Mouse (Mus musculus) kidney, adult 11 months (tissue): ENCODE results near the gene Fam222a.

ENCODE experiments used
- DNase-seq: peaks from one replicate; pipeline ENCODE4 v3.0.0; 2022

Gene Fam222a

GRCm38 (mm10) chr5:114614863-114615262 is 47.0 kb downstream of the Fam222a start:
- DNase-seq: no peak

GRCm38 (mm10) chr5:114616336-114617061 is 48.7 kb downstream of the Fam222a start:
- no peak for DNase-seq

GRCm38 (mm10) chr5:114617809-114618208 is 50.0 kb downstream of the Fam222a start:
- no peak for DNase-seq

GRCm38 (mm10) chr5:114618851-114619250 is 51.0 kb downstream of the Fam222a start:
- peak; percentile 63 for DNase-seq

- no peak for DNase-seq
Measured at GRCm38 (mm10) chr5:114620305-114620704, 52.5 kb downstream of the Fam222a start.

GRCm38 (mm10) chr5:114625590-114625989 is 57.8 kb downstream of the Fam222a start:
- DNase-seq: no peak

GRCm38 (mm10) chr5:114631336-114631735 is 63.5 kb downstream of the Fam222a start:
- no peak for DNase-seq

GRCm38 (mm10) chr5:114636091-114636490 is 68.3 kb downstream of the Fam222a start:
- DNase-seq: no peak

GRCm38 (mm10) chr5:114638769-114639644 is 71.2 kb downstream of the Fam222a start:
- peak; percentile 81 for DNase-seq

- no peak for DNase-seq
Measured at GRCm38 (mm10) chr5:114639645-114639957, 71.8 kb downstream of the Fam222a start.

GRCm38 (mm10) chr5:114640809-114641208 is 73.0 kb downstream of the Fam222a start:
- no peak for DNase-seq

GRCm38 (mm10) chr5:114644918-114645317 is 77.1 kb downstream of the Fam222a start:
- no peak for DNase-seq

- no peak for DNase-seq
Measured at GRCm38 (mm10) chr5:114645916-114646315, 78.1 kb downstream of the Fam222a start.

- peak; percentile 59 for DNase-seq
Measured at GRCm38 (mm10) chr5:114647211-114647974, 79.6 kb downstream of the Fam222a start.

- peak; percentile 65 for DNase-seq
Measured at GRCm38 (mm10) chr5:114648728-114649311, 81.0 kb downstream of the Fam222a start.

- DNase-seq: no peak
Measured at GRCm38 (mm10) chr5:114651002-114651401, 83.2 kb downstream of the Fam222a start.

GRCm38 (mm10) chr5:114651449-114651848 is 83.6 kb downstream of the Fam222a start:
- DNase-seq: no peak

GRCm38 (mm10) chr5:114653656-114654437 is 86.0 kb downstream of the Fam222a start:
- DNase-seq: no peak

- DNase-seq: peak; percentile 76
Measured at GRCm38 (mm10) chr5:114655721-114656120, 87.9 kb downstream of the Fam222a start.

GRCm38 (mm10) chr5:114656305-114656704 is 88.5 kb downstream of the Fam222a start:
- no peak for DNase-seq

- DNase-seq: peak; percentile 96
Measured at GRCm38 (mm10) chr5:114657426-114657825, 89.6 kb downstream of the Fam222a start.

- DNase-seq: no peak
Measured at GRCm38 (mm10) chr5:114658255-114658654, 90.4 kb downstream of the Fam222a start, which contains the start of gene Trpv4. Gene Trpv4 (minus strand): TSS chr5:114658421.
